Comparison of ENCODE assay signal across 16 mouse cellular contexts in genomic region chr13:88554504-88554903, GRCm38 (mm10).
DNase-seq lines count a peak whose midpoint lies in the region; ATAC-seq and TF ChIP-seq lines count a peak whose summit lies in the region.
"Had no signal": no experiment of that assay in that cellular context is flagged by ENCODE, and none has a peak within 500 bp of the region (broad histone marks: within the 10 kb centered on the region; RNA-seq: fewer than 3 reads in every experiment).

No protein-coding gene starts in this region.

- H3K9ac ChIP-seq in forebrain, postnatal 0 days, result no peak overlapping the region
- H3K9ac ChIP-seq: intestine, embryonic 15.5 days had no signal

- TF ChIP-seq CTCF in forebrain, postnatal 0 days (IDR thresholded peaks at IDR 0.05; ENCODE audit: low read depth), result no peak

- H3K36me3 ChIP-seq in forebrain, postnatal 0 days (ENCODE audit: insufficient read depth), result no peaks in the 10 kb centered on the region
- H3K36me3 ChIP-seq: intestine, embryonic 15.5 days had no signal

- peak; percentile 23 for DNase-seq in right cerebral cortex, adult 18-20 months
- DNase-seq in right cerebral cortex, postnatal 14 days, result no peak
- DNase-seq in forebrain, postnatal 0 days, result peak; percentile 85
- DNase-seq in layer of hippocampus, postnatal 10 days (ENCODE audit: low spot score in 2 of 2), result peak; percentile 19 to 30
- DNase-seq in right cerebral cortex, postnatal 36 days (ENCODE audit: low spot score in 2 of 2), result peak; percentile 4 to 15
- DNase-seq in gastrocnemius, postnatal 14 days, result no peak
- DNase-seq in heart, postnatal 14 days, result no peak
- no peak for DNase-seq in kidney, adult 11 months
- DNase-seq: adrenal gland, postnatal 25 days; cerebellum, adult 18-20 months; heart, adult 2 months; kidney, postnatal 25 days; lung, adult 2 months had no signal

- no peak overlapping the region for H3K4me3 ChIP-seq in forebrain, postnatal 0 days (ENCODE audit: low read depth, low read length)
- H3K4me3 ChIP-seq: heart, adult 2 months; intestine, embryonic 15.5 days had no signal

- H3K27ac ChIP-seq in forebrain, postnatal 0 days (ENCODE audit: low read depth, low read length), result no peak overlapping the region
- H3K27ac ChIP-seq: heart, adult 2 months; intestine, embryonic 15.5 days; stomach, postnatal 0 days had no signal

- no peaks in the 10 kb centered on the region for H3K4me1 ChIP-seq in forebrain, postnatal 0 days (ENCODE audit: insufficient read depth)
- H3K4me1 ChIP-seq: intestine, embryonic 15.5 days had no signal

- intact Hi-C loops in gastrocnemius, postnatal 14 days (cut with DNase I; ENCODE audit: low total_unique reads), result no loop called here
- intact Hi-C loops in heart, postnatal 14 days (cut with DNase I), result no loop called here

- 31% methylated on average over 2 of the region's 2 CpGs for WGBS in forebrain, postnatal 0 days

- H3K9me3 ChIP-seq in forebrain, postnatal 0 days (ENCODE audit: low read length), result no peaks in the 10 kb centered on the region
- H3K9me3 ChIP-seq: intestine, embryonic 15.5 days had no signal

- no peak overlapping the region for H3K4me2 ChIP-seq in forebrain, postnatal 0 days (ENCODE audit: low read depth)
- H3K4me2 ChIP-seq: intestine, embryonic 15.5 days had no signal

- no peaks in the 10 kb centered on the region for H3K27me3 ChIP-seq in forebrain, postnatal 0 days (ENCODE audit: insufficient read depth, low read length)
- H3K27me3 ChIP-seq: CH12.LX; intestine, embryonic 15.5 days had no signal

- peak; percentile 97 for ATAC-seq in forebrain, postnatal 0 days
- ATAC-seq: intestine, embryonic 15.5 days had no signal

Comparison
In these comparisons a context has a peak if more than half of its experiments do, and no peak if none do; other contexts are left out.
1. DNase-seq: peak in right cerebral cortex, adult 18-20 months (single experiment), forebrain, postnatal 0 days (single experiment), layer of hippocampus, postnatal 10 days (2 of 2) and right cerebral cortex, postnatal 36 days (2 of 2); none in right cerebral cortex, postnatal 14 days (single experiment), gastrocnemius, postnatal 14 days (single experiment), heart, postnatal 14 days (0 of 2) and kidney, adult 11 months (single experiment).